Mouse (Mus musculus): Measurements from ENCODE around the gene Mast3. TPM values are rescaled to one million over a fixed set of nuclear protein-coding genes. Genes with fewer than 3 reads are reported as not detected.

Mast3 gene
- polyA plus RNA-seq, 1 experiment from 2014 or later, result 9.4 TPM

- Histone ChIP-seq H3K9me3 (ENCODE audit: control insufficient read depth, low read length) (no peaks in the 10 kb centered on the region), H3K27ac (replicated peaks in 1 of 2; ENCODE audit: control insufficient read depth in 1 of 2, insufficient read depth in 1 of 2, low read depth in 2 of 2, low read length in 2 of 2) (no peak within 1 kb of the TSS), H3K27me3 (ENCODE audit: control insufficient read depth, insufficient read depth, low read length) (peaks cover 17% of the 10 kb centered on the region), H3K9ac (ENCODE audit: low read length) (no peak within 1 kb of the TSS), H3K36me3 (ENCODE audit: control insufficient read depth, insufficient read depth, low read length) (no peaks in the 10 kb centered on the region), H3K4me1 (ENCODE audit: control insufficient read depth in 2 of 2, insufficient read depth in 2 of 2, low read length in 2 of 2) (peaks cover 4 to 8% of the 10 kb centered on the region in 2 experiments; a peak in 3 of 4 replicates), H3K4me3 (ENCODE audit: control insufficient read depth in 1 of 2, insufficient read depth in 1 of 2, low read depth in 1 of 2, low read length in 2 of 2) (no peak within 1 kb of the TSS), H3K4me2 (ENCODE audit: low read length) (no peak within 1 kb of the TSS)
- 64% methylated on average over 5 of the region's 5 CpGs for WGBS
- no peak for ATAC-seq (ENCODE audit: insufficient number of reproducible peaks, insufficient read depth, low FRiP score, low read depth)
Observed at GRCm38 (mm10) chr8:70808239-70808638, 3.4 kb upstream of the Mast3 start, which contains the start of gene Il12rb1. Gene Il12rb1 (plus strand): TSS chr8:70808449.

GRCm38 (mm10) chr8:70807304-70807703, 2.5 kb upstream of the Mast3 start:
- Histone ChIP-seq H3K4me2 (ENCODE audit: low read length) (no peak overlapping the region), H3K27ac (replicated peaks in 1 of 2; ENCODE audit: control insufficient read depth in 1 of 2, insufficient read depth in 1 of 2, low read depth in 2 of 2, low read length in 2 of 2) (no peak overlapping the region), H3K4me1 (ENCODE audit: control insufficient read depth in 2 of 2, insufficient read depth in 2 of 2, low read length in 2 of 2) (peaks cover 4 to 8% of the 10 kb centered on the region in 2 experiments; a peak in 3 of 4 replicates), H3K9me3 (ENCODE audit: control insufficient read depth, low read length) (no peaks in the 10 kb centered on the region), H3K9ac (ENCODE audit: low read length) (no peak overlapping the region), H3K36me3 (ENCODE audit: control insufficient read depth, insufficient read depth, low read length) (no peaks in the 10 kb centered on the region), H3K4me3 (ENCODE audit: control insufficient read depth in 1 of 2, insufficient read depth in 1 of 2, low read depth in 1 of 2, low read length in 2 of 2) (no peak overlapping the region), H3K27me3 (ENCODE audit: control insufficient read depth, insufficient read depth, low read length) (peaks cover 23% of the 10 kb centered on the region)
- no peak for ATAC-seq (ENCODE audit: insufficient number of reproducible peaks, insufficient read depth, low FRiP score, low read depth)
- WGBS, result 48% methylated on average over 1 of the region's 1 CpGs

DNA sequence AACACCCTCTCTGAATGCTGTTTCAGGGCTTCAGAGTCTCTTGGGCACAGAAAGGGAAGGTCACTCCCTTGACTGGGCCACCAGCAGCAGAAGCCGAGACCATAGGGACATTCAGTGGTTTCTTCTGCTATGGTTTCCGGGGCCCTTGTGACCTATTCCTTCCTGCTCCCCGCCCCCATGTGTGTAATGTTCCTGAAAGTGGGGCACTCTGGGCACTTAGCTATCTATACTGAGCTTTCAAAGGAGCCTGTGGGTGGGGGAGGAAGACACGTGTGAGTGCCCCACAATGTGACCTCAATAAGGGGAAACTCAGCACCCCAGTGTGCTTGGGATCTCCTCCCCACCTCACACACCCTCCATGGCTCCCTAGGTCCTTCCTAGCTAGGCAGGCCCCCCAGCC, 1.7 kb upstream of the Mast3 start:
- H3K27ac ChIP-seq (replicated peaks in 1 of 2; ENCODE audit: control insufficient read depth in 1 of 2, insufficient read depth in 1 of 2, low read depth in 2 of 2, low read length in 2 of 2), result no peak overlapping the region
- H3K4me2 ChIP-seq (ENCODE audit: low read length), result no peak overlapping the region
- H3K9me3 ChIP-seq (ENCODE audit: control insufficient read depth, low read length), result no peaks in the 10 kb centered on the region
- no peaks in the 10 kb centered on the region for H3K36me3 ChIP-seq (ENCODE audit: control insufficient read depth, insufficient read depth, low read length)
- no peak for ATAC-seq (ENCODE audit: insufficient number of reproducible peaks, insufficient read depth, low FRiP score, low read depth)
- peaks cover 26% of the 10 kb centered on the region for H3K27me3 ChIP-seq (ENCODE audit: control insufficient read depth, insufficient read depth, low read length)
- 65% methylated on average over 4 of the region's 4 CpGs for WGBS
- H3K4me1 ChIP-seq (ENCODE audit: control insufficient read depth in 2 of 2, insufficient read depth in 2 of 2, low read length in 2 of 2), result peaks cover 4 to 8% of the 10 kb centered on the region in 2 experiments; a peak in 3 of 4 replicates
- no peak overlapping the region for H3K4me3 ChIP-seq (ENCODE audit: control insufficient read depth in 1 of 2, insufficient read depth in 1 of 2, low read depth in 1 of 2, low read length in 2 of 2)
- no peak overlapping the region for H3K9ac ChIP-seq (ENCODE audit: low read length)

GRCm38 (mm10) chr8:70803761-70804480, 933 bp downstream of the Mast3 start:
- WGBS, result 1% methylated on average over 47 of the region's 47 CpGs
- H3K27me3 ChIP-seq (ENCODE audit: control insufficient read depth, insufficient read depth, low read length), result peaks cover 46% of the 10 kb centered on the region
- H3K4me2 ChIP-seq (ENCODE audit: low read length), result peak overlapping the region; percentile 96
- H3K9me3 ChIP-seq (ENCODE audit: control insufficient read depth, low read length), result no peaks in the 10 kb centered on the region
- ATAC-seq (ENCODE audit: insufficient number of reproducible peaks, insufficient read depth, low FRiP score, low read depth), result no peak
- H3K9ac ChIP-seq (ENCODE audit: low read length), result peak overlapping the region; percentile 60
- no peaks in the 10 kb centered on the region for H3K36me3 ChIP-seq (ENCODE audit: control insufficient read depth, insufficient read depth, low read length)
- peak overlapping the region; percentile 46 to 54 for H3K4me3 ChIP-seq (ENCODE audit: control insufficient read depth in 1 of 2, insufficient read depth in 1 of 2, low read depth in 1 of 2, low read length in 2 of 2)
- peaks cover 4 to 8% of the 10 kb centered on the region in 2 experiments; a peak in 3 of 4 replicates for H3K4me1 ChIP-seq (ENCODE audit: control insufficient read depth in 2 of 2, insufficient read depth in 2 of 2, low read length in 2 of 2)
- no peak overlapping the region for H3K27ac ChIP-seq (replicated peaks in 1 of 2; ENCODE audit: control insufficient read depth in 1 of 2, insufficient read depth in 1 of 2, low read depth in 2 of 2, low read length in 2 of 2)

- ATAC-seq (ENCODE audit: insufficient number of reproducible peaks, insufficient read depth, low FRiP score, low read depth), result no peak
- Histone ChIP-seq H3K27ac (replicated peaks in 1 of 2; ENCODE audit: control insufficient read depth in 1 of 2, insufficient read depth in 1 of 2, low read depth in 2 of 2, low read length in 2 of 2) (no peak overlapping the region), H3K27me3 (ENCODE audit: control insufficient read depth, insufficient read depth, low read length) (peaks cover 51% of the 10 kb centered on the region), H3K4me3 (ENCODE audit: control insufficient read depth in 1 of 2, insufficient read depth in 1 of 2, low read depth in 1 of 2, low read length in 2 of 2) (no peak overlapping the region), H3K4me2 (ENCODE audit: low read length) (no peak overlapping the region), H3K4me1 (ENCODE audit: control insufficient read depth in 2 of 2, insufficient read depth in 2 of 2, low read length in 2 of 2) (peaks cover 6 to 11% of the 10 kb centered on the region in 2 experiments; a peak in 3 of 4 replicates), H3K36me3 (ENCODE audit: control insufficient read depth, insufficient read depth, low read length) (no peaks in the 10 kb centered on the region), H3K9ac (ENCODE audit: low read length) (no peak overlapping the region), H3K9me3 (ENCODE audit: control insufficient read depth, low read length) (no peaks in the 10 kb centered on the region)
- WGBS, result 68% methylated on average over 11 of the region's 11 CpGs
Observed at GRCm38 (mm10) chr8:70802786-70803510, 1.9 kb downstream of the Mast3 start.

GRCm38 (mm10) chr8:70801830-70802229, 3.0 kb downstream of the Mast3 start:
- H3K4me2 ChIP-seq (ENCODE audit: low read length), result no peak overlapping the region
- ATAC-seq (ENCODE audit: insufficient number of reproducible peaks, insufficient read depth, low FRiP score, low read depth), result no peak
- no peak overlapping the region for H3K9ac ChIP-seq (ENCODE audit: low read length)
- peaks cover 51% of the 10 kb centered on the region for H3K27me3 ChIP-seq (ENCODE audit: control insufficient read depth, insufficient read depth, low read length)
- H3K36me3 ChIP-seq (ENCODE audit: control insufficient read depth, insufficient read depth, low read length), result no peaks in the 10 kb centered on the region
- peaks cover 8 to 15% of the 10 kb centered on the region in 2 experiments; a peak in 3 of 4 replicates for H3K4me1 ChIP-seq (ENCODE audit: control insufficient read depth in 2 of 2, insufficient read depth in 2 of 2, low read length in 2 of 2)
- H3K9me3 ChIP-seq (ENCODE audit: control insufficient read depth, low read length), result no peaks in the 10 kb centered on the region
- H3K27ac ChIP-seq (replicated peaks in 1 of 2; ENCODE audit: control insufficient read depth in 1 of 2, insufficient read depth in 1 of 2, low read depth in 2 of 2, low read length in 2 of 2), result no peak overlapping the region
- 90% methylated on average over 1 of the region's 1 CpGs for WGBS
- H3K4me3 ChIP-seq (ENCODE audit: control insufficient read depth in 1 of 2, insufficient read depth in 1 of 2, low read depth in 1 of 2, low read length in 2 of 2), result no peak overlapping the region

DNA sequence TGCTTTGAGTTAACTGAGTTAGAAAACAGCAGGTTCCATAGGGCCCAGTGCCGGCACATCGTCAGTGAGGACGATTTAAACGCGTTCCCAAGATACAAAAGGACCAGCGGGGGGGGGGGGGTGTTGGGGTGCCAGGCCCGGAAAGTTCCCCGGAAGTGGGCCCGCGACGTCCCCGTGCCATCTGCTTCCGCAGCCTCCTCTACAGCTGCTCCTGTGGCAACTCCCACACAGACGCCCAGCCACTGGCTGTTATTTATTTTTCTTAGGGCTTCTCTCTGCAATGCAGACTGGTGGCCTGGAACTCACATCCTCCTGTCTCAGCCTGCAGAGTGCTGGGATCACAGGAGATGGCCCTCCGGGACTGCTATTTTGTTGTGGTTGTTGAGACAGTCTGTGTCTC, 3.7 kb downstream of the Mast3 start:
- no peak overlapping the region for H3K4me3 ChIP-seq (ENCODE audit: control insufficient read depth in 1 of 2, insufficient read depth in 1 of 2, low read depth in 1 of 2, low read length in 2 of 2)
- peaks cover 52% of the 10 kb centered on the region for H3K27me3 ChIP-seq (ENCODE audit: control insufficient read depth, insufficient read depth, low read length)
- no peak overlapping the region for H3K9ac ChIP-seq (ENCODE audit: low read length)
- H3K27ac ChIP-seq (replicated peaks in 1 of 2; ENCODE audit: control insufficient read depth in 1 of 2, insufficient read depth in 1 of 2, low read depth in 2 of 2, low read length in 2 of 2), result no peak overlapping the region
- 18% methylated on average over 15 of the region's 15 CpGs for whole genome bisulfite sequencing
- no peak overlapping the region for H3K4me2 ChIP-seq (ENCODE audit: low read length)
- H3K9me3 ChIP-seq (ENCODE audit: control insufficient read depth, low read length), result no peaks in the 10 kb centered on the region
- H3K4me1 ChIP-seq (ENCODE audit: control insufficient read depth in 2 of 2, insufficient read depth in 2 of 2, low read length in 2 of 2), result peaks cover 8 to 15% of the 10 kb centered on the region in 2 experiments; a peak in 3 of 4 replicates
- ATAC-seq (ENCODE audit: insufficient number of reproducible peaks, insufficient read depth, low FRiP score, low read depth), result no peak
- no peaks in the 10 kb centered on the region for H3K36me3 ChIP-seq (ENCODE audit: control insufficient read depth, insufficient read depth, low read length)
